In the genomic region with DNA sequence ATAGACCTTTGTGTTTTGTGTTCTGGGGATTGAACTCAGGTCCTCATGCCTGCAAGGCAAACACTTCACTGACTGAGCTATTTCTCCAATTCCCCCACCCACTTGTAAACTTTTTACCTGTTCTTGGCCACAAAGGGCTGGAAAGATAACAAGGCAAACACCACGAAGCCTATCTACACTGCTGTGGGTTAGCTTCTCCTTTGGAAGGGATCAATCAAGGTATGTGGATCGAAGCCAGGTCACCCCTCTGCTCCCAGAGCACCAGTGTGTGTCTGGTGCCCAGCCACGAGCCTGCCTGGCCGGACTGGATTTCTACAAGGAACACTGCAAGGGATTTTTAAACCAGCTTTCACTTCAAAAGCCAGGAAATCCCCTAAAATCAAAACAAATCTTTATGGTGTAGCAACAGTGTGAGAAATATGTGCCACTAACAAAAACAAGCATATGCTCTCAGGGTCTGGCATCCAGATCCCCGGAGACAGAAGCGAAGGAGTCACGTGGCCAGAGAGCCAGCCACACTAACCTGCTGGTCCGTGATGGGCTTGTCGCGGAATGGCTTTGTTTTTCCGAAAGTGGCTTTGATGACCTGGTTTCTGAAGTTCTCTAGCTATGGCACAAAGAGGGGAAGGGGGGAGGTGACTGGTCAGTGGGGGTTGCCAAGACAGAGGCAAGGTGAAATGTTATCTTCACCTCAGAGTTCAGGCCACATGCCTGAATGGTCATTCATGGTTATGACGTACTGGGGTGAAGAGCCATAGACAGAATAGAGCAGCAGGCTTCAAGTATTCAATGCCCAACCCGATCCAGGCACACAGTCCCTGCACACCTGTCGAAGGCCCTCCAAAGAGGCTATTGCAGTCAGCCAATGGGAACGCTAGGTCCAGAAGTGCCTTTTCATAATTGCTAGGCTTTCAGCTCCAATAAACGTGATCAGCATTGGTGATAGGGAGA, we compare ENCODE assay signal across 1 mouse cellular context.
TF ChIP-seq lines count a peak whose summit lies in the region.

No protein-coding gene starts in this region.

TF ChIP-seq in CH12.LX, 34 proteins besides CTCF, POLR2A, EP300 and RAD21:
- TF ChIP-seq UBTF (IDR thresholded peaks at IDR 0.05; ENCODE audit: low read depth, low read length) (no peak), SIN3A (IDR thresholded peaks at IDR 0.05; ENCODE audit: low read length) (peak; percentile 61), TCF12 (IDR thresholded peaks at IDR 0.05; ENCODE audit: low read depth, low read length) (peak; percentile 62; the same call in 1 of the 2 replicates), MAX (IDR thresholded peaks at IDR 0.05; ENCODE audit: low read length) (peak; percentile 96), HCFC1 (IDR thresholded peaks at IDR 0.05; ENCODE audit: low read depth, low read length) (no peak), E2F4 (IDR thresholded peaks at IDR 0.05; ENCODE audit: insufficient replicate concordance, low read depth, low read length) (no peak), PAX5 (IDR thresholded peaks at IDR 0.05; ENCODE audit: low read length) (no peak), POLR2AphosphoS2 (IDR thresholded peaks at IDR 0.05; ENCODE audit: low read depth, low read length) (no peak), MXI1 (IDR thresholded peaks at IDR 0.05; ENCODE audit: low read depth, low read length) (peak; percentile 68; the same call in 1 of the 2 replicates), JUN (IDR thresholded peaks at IDR 0.05; ENCODE audit: insufficient read depth, low read depth, low read length) (0 out of 2 replicates have a peak, but pooled peaks have one; percentile 10), GABPA (IDR thresholded peaks at IDR 0.05; ENCODE audit: insufficient replicate concordance, low read depth, low read length) (no peak), ETS1 (conservative IDR thresholded peaks at IDR 0.05; ENCODE audit: low read depth, low read length) (peak; percentile 88), KAT2A (IDR thresholded peaks at IDR 0.05; ENCODE audit: insufficient replicate concordance, low read length) (no peak), ZC3H11A (IDR thresholded peaks at IDR 0.05; ENCODE audit: low read depth, low read length) (no peak), MAFK (IDR thresholded peaks at IDR 0.05; ENCODE audit: insufficient replicate concordance, low read length) (no peak), IRF4 (IDR thresholded peaks at IDR 0.05; ENCODE audit: low read depth, low read length) (peak; percentile 66), TBP (conservative IDR thresholded peaks at IDR 0.05; ENCODE audit: low read depth, low read length) (no peak), CHD1 (IDR thresholded peaks at IDR 0.05; ENCODE audit: low read depth, low read length) (no peak), NRF1 (IDR thresholded peaks at IDR 0.05; ENCODE audit: low read depth, low read length) (no peak), NELFE (IDR thresholded peaks at IDR 0.05; ENCODE audit: low read depth, low read length) (no peak), ZNF384 (IDR thresholded peaks at IDR 0.05; ENCODE audit: low read depth, low read length) (no peak), ZMIZ1 (IDR thresholded peaks at IDR 0.05; ENCODE audit: low read depth, low read length) (no peak), RCOR1 (conservative IDR thresholded peaks at IDR 0.05; ENCODE audit: low read depth, low read length) (no peak), MEF2A (IDR thresholded peaks at IDR 0.05; ENCODE audit: borderline replicate concordance, low read depth, low read length) (peak; percentile 58; the same call in 1 of the 2 replicates), JUND (conservative IDR thresholded peaks at IDR 0.05; ENCODE audit: low read depth, low read length) (no peak), USF2 (conservative IDR thresholded peaks at IDR 0.05; ENCODE audit: low read depth, low read length) (peak; percentile 91), ZKSCAN1 (IDR thresholded peaks at IDR 0.05; ENCODE audit: borderline replicate concordance, low read depth, low read length) (no peak), SMC3 (IDR thresholded peaks at IDR 0.05; ENCODE audit: low read depth, low read length) (no peak), MAZ (IDR thresholded peaks at IDR 0.05; ENCODE audit: low read depth, low read length) (peak; percentile 70; the same call in 1 of the 2 replicates), MYC (IDR thresholded peaks at IDR 0.05; ENCODE audit: low read depth, low read length) (peak; percentile 70; the same call in 1 of the 2 replicates), CHD2 (IDR thresholded peaks at IDR 0.05; ENCODE audit: low read length) (peak; percentile 79), BHLHE40 (IDR thresholded peaks at IDR 0.05; ENCODE audit: low read depth, low read length) (peak; percentile 95), USF1 (IDR thresholded peaks at IDR 0.05; ENCODE audit: low read depth, low read length) (peak; percentile 91)
